Mouse (Mus musculus) gastrocnemius, adult 8-10 months (tissue): Measurements from ENCODE around the gene Gm20388. TPM values are rescaled to one million over a fixed set of nuclear protein-coding genes. Genes with fewer than 3 reads are reported as not detected.
"Not testable (repeated sequence)": the region's sequence is repeated elsewhere in the genome, so short reads cannot be mapped to it uniquely, and the experiment has no call there.

Source experiments
- DNase-seq, 2 experiments: peaks; one replicate each; pipeline ENCODE4 v3.0.0; 2022; ENCODE audit warnings: low spot score in 2 of 2
- total RNA-seq, 4 experiments: library from RNA; stranded (reverse); gene quantifications; 2 replicates each; pipeline ENCODE4 v1.2.4; 2022

Gm20388 gene
- total RNA-seq, 4 experiments from 2014 or later, result 4.4 to 20.0 (median 7.9) TPM; not detected in 1

DNA sequence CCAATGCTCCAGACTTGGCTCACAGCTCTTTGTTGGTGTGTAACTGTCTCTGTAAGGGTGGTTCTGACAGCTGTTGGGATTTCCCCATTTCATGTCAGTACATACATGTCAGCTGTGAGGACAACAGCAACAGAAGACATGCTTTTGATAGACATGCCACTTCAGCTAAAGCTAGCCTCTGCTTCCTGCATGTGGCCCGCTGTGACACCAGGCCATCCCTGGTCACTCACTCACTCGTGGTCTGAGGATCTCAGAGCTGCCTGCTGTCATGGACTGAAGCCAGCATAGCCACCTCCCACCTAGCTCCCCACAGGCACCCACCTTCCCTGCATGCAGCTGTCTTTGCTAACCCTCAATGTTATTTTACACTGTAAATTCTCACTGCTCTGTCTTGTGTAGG lies 1686.9 kb downstream of the Gm20388 start:
- DNase-seq, result not testable (repeated sequence)

DNA sequence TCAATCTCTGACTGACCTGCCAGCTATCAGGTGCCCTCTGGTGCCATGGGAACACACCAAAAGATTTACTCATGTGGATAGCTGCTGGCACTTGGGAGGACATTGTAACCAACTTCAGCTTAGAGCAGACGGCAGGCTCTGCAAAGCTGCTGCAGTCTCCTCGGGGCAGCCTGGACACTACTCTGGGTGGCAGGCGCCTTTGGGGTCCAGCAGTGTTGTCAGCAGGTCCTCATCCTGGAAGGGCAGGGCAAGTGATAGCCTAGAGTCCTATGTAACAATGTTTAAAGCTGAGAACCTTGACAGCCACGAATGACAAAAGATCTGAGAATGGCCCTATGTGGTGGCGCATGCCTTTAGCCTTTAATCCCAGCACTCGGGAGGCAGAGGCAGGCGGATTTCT lies 1687.5 kb downstream of the Gm20388 start:
- DNase-seq, result no peak

DNA sequence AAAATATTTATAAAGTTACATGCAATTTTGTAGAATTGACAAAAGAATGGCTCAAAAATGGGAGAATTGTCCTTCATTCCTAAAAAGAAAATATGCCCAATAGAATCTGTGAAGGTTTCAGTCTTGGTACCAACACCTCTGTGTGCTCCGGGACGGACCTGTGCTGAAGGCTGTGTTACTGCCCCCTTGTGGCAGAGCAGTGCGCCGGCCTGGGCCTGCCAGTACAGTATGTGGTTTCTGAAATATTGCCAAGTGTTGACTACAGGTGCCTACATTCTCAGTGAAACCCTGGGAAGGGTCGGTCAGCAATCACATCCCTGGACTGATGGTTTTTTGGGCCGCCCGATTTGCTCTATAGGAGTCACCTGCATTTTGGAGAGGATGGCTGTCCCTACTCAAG lies 1688.3 kb downstream of the Gm20388 start:
- peak; percentile 74 to 81 for DNase-seq

DNA sequence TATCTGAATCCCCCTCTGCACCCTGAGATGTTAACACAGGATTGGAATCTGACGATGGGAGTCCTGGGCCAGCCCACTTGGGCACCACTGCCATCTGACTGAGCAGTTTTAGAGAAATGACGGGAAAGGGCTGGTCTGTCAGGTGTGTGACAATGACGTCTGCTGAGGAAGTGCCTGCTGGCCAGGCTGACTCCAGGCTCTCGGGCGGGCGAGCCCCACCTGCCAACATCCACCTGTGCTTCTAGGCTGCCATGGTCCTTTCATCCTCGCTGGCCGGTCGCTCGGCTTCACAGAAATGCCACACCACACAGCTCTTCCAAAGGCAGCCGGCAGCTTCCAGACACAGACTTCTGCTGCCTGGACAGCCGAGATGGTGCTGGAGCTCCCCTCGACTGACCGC lies 1689.2 kb downstream of the Gm20388 start:
- DNase-seq, result no peak

DNA sequence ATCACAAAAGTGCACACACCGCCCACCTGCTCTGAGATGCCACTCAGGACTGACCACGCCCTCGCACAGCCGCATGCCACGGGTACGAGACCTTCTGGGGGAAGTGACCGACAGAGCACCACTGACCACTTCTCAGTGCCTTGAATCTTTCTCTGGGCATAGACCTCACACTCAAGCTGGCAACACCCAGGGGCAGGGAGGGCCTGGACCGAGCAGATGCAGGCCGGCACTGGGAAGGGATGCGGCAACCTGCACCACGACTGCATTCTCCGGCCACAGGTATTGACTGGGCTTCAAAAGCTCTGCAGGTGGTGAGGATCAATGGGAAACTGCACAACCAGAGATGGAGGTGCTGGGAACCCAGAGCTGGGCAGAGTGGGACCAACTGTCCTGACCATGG lies 1691.8 kb downstream of the Gm20388 start:
- DNase-seq, result no peak

DNA sequence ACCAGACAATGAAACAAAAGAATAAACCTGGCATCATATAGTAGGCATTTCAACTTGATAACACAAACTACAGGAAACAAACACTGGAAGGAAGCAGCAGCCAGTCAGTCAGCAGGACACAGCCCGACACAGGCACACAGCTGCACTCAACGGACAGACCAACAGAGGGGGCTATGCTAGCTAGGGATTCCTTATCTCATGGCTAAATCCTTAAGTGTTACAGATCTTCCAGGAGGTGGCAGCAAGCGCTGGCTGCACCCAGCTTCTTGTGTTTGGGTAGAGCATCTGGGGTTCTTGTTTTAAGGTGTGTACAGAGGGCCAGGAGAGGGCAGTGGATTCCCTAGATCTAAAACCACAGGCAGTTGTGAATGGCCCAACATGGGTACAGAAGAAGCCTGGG lies 1692.2 kb downstream of the Gm20388 start:
- DNase-seq, result peak; percentile 64 to 71

GRCm38 (mm10) chr8:121603801-121604200 lies 1693.2 kb downstream of the Gm20388 start:
- no peak for DNase-seq

- DNase-seq, result no peak
These were observed 1697.0 kb downstream of the Gm20388 start for GRCm38 (mm10) chr8:121607661-121608060.

DNA sequence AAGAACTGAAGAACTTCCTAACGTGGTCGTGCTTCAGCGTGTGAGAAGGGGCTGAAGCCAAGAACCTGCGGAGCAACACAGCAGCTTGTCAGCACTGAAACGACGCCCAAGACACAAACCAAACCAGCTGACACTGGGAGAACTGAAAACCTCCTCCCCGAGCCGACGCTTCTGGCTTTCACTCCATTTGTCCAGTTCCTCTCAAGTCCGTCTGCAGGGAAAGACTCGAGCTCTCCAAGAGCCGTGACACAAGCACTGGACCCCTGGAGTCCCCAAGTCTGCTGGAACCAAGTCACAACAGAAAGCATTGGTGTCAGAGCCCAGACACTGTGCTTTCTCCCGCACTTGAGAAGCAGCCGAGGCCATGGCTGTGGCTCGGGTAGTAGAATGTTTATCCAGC lies 1698.6 kb downstream of the Gm20388 start:
- no peak for DNase-seq

DNA sequence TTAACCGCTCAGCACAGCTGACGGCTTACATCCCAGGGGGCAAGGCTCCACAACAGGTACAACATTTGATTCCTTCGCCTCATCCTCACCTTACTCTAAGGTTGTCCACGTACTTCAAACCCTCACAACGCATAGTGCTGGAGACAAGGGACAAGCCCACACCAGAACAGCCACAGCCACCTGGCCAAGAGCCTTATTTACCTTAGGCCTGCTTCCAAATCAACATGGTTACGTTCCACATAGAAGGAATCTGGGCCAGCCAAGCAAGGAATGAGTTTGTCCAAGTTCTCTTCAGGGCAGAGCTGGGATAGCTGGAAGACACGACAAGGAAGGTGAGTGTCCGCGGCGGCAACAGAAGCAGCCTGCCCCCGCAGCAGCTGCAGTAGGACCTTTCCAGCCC lies 1699.3 kb downstream of the Gm20388 start:
- DNase-seq, result no peak

- DNase-seq, result no peak
These were observed 1702.8 kb downstream of the Gm20388 start for GRCm38 (mm10) chr8:121613419-121613818.

DNA sequence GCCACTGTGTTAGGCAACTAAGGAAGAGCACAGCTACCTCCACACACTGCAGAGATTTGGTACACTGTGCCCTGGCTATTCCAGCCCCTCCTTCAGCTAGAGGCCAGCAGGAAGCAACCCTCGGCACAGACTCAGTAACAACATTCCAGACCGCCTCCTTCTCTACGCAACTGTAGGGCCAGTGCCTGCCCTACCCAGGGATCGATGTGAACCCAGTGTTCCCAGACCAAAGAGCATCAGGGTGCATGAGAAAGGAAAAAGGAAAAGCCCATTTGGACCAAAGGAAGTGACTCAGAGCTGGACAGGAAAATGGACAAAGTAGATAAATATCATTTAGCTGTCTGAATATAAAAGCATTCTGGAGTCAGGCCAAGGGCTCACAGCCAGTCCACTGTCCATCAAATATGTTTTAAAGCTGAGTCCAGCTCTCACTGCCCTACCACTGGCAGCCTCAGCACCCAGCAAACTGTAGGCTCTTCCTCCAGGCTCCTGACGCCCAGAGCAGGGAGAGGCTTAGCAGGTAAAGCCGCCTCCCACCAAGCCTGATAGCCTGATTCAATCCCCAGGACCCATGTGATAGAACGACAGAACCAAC lies 1708.9 kb downstream of the Gm20388 start:
- DNase-seq, result peak; percentile 36 to 41

DNA sequence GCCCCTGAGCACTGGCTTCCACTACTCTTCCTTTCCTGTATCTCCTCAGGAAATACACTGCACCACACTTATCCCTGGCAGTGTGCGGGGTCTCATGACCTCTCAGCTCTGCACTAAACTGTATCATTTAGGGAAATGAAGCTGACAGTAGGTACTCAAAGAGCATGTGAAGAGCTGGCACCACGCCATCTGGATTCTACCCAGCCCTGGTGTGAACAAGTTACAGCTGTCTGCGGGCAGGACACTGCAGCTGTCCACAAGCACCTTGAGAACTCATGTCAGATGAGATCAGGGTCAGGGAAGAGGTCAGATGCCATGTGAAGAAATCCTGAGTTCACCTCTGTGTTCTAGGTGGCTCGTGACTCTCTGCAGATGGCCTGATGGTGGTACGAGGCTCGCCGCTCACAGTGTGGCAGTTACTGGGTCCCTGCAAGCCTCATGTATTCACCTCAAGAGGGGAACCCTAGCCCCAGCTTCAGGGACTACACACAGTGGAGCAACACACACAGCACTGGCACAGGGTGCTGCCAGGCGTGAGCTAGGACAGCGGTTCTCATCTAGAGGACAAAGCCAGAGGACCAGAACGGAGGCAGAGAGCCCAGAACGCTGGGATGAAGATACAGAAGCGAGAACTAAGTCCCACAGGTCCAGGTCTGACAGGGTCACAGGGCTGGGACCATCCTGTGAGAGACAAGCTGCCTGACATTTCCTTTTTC lies 1710.3 kb downstream of the Gm20388 start:
- DNase-seq, result no peak

- no peak for DNase-seq
These were observed 1711.2 kb downstream of the Gm20388 start for GRCm38 (mm10) chr8:121621879-121622278.

DNA sequence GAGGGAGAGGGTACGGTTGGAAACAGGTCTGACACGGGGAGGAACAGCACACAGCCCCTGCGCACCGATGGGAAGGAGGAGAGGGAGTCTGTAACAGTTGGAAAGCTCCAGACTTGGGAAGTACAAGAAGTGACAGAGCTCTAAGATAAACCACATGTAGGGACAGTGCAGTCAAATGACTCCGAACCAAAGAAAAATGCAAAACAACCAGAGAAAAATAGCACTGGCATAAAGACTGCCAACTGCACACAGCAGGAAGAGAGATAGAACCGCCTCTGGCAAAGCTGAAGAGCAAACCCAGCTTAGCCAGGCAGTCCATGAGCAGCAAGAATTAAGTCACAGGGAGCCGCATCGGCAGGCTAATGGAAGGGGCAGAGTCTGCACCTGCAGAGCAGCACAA lies 1712.4 kb downstream of the Gm20388 start:
- DNase-seq, result no peak

DNA sequence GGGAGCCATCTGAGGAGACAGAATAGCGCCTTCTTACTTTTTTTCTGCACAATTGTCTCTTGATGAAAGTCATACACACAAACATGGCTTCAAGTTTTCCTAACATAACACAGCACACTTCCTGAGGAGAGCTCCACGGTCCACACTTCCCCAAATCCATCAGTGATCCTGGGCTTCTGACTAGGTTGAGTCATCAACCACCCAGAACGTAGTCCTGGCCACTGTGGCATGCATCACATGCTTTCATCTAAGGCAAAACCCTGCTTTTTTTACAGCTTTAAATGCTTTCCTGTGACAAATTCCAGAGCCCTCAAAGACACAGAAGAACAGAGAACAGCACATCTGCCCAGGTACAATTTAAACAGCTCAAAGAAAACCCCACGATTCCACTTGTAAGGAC lies 1718.0 kb downstream of the Gm20388 start:
- DNase-seq, result no peak

GRCm38 (mm10) chr8:121631645-121632071 lies 1721.0 kb downstream of the Gm20388 start:
- no peak for DNase-seq

GRCm38 (mm10) chr8:121632401-121632800 lies 1721.8 kb downstream of the Gm20388 start:
- DNase-seq, result no peak

DNA sequence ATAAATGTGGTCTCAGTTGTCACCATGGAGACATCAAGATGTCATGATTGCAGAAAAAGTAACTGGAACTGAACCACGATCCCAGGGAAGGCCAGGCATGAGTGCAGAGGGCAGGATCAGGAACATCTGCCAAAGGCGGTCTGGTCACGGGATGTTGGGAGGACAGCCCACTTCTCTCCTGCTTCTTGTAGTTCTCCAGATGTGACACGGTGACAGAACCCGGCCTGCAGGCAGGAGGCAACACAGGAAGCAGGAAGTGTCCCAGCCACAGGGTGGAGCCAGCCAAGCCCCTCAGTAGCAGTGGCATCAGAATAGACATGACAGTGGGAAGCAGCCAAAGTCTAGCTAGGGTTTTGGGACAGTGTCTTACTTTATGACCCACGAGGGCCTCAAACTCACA lies 1724.9 kb downstream of the Gm20388 start:
- DNase-seq, result no peak

GRCm38 (mm10) chr8:121636180-121636579 lies 1725.5 kb downstream of the Gm20388 start:
- no peak for DNase-seq

GRCm38 (mm10) chr8:121642804-121643203 lies 1732.2 kb downstream of the Gm20388 start:
- no peak for DNase-seq

- no peak for DNase-seq
These were observed 1732.7 kb downstream of the Gm20388 start for GRCm38 (mm10) chr8:121643384-121643783.

GRCm38 (mm10) chr8:121647511-121648215 lies 1737.0 kb downstream of the Gm20388 start:
- no peak for DNase-seq
